Mouse (Mus musculus) liver, adult 2 months (tissue): Measurements from ENCODE around the gene Ispd.

ENCODE experiments used
- CTCF ChIP-seq: fragments of 200-500 bp; IDR thresholded peaks from 2 replicates; pipeline ENCODE4 v1.5.1; 2011; ENCODE audit warnings: low read depth, low read length, control low read depth
- POLR2A ChIP-seq: fragments of 200-500 bp; IDR thresholded peaks from 2 replicates; pipeline ENCODE4 v1.6.1; 2011; ENCODE audit warnings: low read length, control low read depth; ENCODE audit not compliant: insufficient read depth; ENCODE audit errors: extremely low read depth

- TF ChIP-seq POLR2A: no peak
- no peak for TF ChIP-seq CTCF
Measured at GRCm38 (mm10) chr12:36523515-36523914, 142.3 kb downstream of the Ispd start.
